Mouse (Mus musculus): ENCODE data around the gene Sptan1.

Sptan1 gene

GRCm38 (mm10) chr2:29965250-29965843 is at the start of gene Sptan1:
Gene Sptan1 (plus strand): TSS chr2:29965560.
- DNase-seq = peak; percentile 99

DNA sequence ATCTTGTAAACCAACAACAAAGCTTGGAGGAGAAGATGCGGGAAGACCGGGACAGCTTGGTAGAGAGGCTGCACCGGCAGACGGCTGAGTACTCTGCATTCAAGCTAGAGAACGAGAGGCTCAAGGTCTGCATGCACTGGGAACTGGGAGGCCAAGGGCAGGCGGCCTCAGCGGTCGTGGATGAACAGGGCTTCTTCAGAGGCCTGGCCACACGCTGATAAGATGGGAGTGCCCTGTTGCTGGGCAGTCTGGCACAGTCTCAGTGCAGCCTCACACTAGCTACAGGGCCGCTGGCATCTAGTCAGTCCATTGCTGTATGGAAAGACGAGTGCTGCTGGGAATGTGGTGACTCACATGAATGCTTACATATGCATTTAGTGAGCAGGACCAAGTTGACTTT is 47.7 kb upstream of the Sptan1 start:
- DNase-seq = no peak

DNA sequence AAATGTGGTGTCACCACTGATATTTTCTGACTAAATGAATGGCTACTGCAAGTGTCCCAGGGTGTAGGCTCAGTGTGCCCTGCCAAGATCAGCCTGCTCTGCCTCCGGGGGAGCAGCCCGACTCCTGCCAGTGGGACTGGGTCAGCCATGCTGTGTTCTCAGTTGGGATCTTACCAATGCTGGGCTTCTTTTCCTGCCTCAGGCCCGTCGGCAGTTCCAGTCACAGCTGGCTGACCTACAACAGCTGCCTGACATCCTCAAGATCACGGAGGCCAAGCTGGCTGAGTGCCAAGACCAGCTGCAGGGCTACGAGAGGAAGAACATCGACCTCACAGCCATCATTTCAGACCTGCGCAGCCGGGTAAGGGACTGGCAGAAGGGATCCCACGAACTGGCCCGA is 43.3 kb upstream of the Sptan1 start:
- peak; percentile 16 for DNase-seq

DNA sequence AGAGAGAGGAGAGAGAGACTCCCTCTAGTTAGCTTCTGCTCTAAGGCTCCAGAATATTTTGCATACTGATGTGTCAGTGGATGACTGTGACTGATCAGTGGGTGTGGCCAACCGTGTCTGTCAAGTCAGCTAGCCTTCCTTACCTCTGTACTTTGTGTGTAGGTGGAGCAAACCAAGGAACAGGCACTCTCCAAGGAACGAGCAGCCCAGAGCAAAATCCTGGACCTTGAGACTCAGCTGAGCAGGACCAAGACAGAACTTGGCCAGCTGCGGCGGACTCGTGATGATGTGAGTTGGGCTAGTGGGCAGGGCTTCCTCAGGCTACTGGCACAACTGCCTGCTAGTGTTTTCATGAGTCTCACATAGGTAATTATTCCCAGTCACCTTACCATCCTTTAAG is 38.8 kb upstream of the Sptan1 start:
- no peak for DNase-seq

- no peak for DNase-seq
Observed at GRCm38 (mm10) chr2:29930506-29930905, 34.9 kb upstream of the Sptan1 start.

GRCm38 (mm10) chr2:29931194-29931593 is 34.2 kb upstream of the Sptan1 start:
- no peak for DNase-seq

GRCm38 (mm10) chr2:29934906-29935599 is 30.3 kb upstream of the Sptan1 start, which contains the start of gene Gle1:
Gene Gle1 (plus strand): TSS chr2:29935426.
- DNase-seq = peak; percentile 99

- DNase-seq = no peak
Observed at GRCm38 (mm10) chr2:29940073-29940472, 25.3 kb upstream of the Sptan1 start.

- no peak for DNase-seq
Observed at GRCm38 (mm10) chr2:29940826-29941225, 24.5 kb upstream of the Sptan1 start.

DNA sequence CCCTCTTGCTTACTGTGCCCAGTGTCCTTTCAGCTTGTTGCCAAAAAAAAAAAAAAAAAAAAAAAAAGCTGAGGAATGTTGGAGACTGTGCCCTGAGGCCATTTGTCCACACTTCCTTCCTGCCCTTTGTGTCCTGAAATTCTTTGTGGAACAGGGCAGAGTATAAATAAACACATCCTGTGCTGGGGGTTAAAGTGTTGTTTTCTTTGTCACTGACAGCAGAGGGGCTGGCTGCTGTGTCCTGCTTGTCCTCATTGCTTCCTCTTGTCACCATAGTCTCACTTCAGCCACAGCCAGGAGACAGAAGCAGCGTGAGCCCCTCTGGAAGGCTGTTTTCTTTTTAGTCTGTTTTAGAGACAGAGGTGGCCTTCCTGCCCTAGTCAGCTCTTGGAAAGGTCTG is 20.6 kb upstream of the Sptan1 start:
- DNase-seq = no peak

DNA sequence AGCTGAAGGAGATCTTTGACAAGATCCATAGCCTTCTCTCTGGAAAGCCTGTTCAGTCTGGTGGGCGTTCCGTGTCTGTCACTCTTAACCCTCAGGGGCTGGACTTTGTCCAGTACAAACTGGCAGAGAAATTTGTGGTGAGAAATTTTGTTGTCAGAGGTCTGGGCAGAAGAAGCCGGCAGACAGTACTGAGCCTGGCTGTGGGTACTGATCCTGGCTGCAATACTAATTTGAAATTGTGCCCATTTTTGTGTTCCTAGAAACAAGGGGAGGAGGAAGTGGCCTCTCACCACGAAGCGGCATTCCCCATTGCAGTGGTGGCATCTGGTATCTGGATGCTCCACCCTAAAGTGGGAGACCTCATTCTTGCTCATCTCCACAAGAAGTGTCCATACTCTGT is 16.5 kb upstream of the Sptan1 start:
- DNase-seq = no peak

- DNase-seq = no peak
Observed at GRCm38 (mm10) chr2:29961246-29961645, 4.1 kb upstream of the Sptan1 start.

DNA sequence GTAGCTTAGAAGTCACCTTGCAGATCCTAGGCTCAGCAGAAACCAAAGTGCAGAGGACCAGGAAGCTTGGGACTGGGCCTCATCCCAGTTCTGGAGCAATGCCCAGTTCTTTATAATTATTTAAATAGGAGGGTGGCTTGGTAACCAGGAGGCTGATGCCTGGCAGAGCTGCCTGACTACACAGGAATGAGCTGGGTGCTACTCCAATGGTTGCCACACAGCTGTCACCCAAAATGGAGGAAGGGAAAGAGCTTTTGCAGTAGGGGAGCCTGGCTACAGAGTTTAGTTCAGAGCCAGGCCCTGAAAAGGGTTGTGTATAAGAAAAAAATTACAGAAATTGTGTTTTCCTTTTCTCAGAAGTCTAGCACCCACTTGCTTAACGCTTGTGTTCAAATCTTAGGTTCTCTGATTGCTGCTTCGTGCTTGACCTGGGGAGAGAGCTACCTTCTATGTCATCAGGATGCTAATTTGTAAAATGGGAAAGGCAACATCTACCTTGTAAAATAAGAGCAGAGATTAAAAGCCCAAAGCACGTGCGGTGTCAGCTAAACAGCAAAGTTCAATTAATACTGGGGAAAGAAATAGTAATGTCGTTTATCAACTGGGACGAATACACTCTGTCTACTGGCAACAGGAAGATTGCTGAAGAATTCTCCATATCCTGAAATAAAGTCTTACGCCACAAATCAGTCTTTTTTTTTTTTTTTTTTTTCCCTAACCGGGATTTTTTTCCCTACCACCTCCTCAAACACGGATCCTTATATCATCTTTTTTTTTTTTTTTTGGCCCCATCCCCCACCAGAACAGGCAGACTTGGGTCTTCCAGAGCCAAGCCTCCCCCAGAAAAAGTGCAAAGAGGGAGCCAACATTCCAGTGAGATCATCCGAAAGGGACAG is 758 bp upstream of the Sptan1 start:
- peak; percentile 14 for DNase-seq

- peak; percentile 84 for DNase-seq
Observed at GRCm38 (mm10) chr2:29965906-29966305, 546 bp downstream of the Sptan1 start.

DNA sequence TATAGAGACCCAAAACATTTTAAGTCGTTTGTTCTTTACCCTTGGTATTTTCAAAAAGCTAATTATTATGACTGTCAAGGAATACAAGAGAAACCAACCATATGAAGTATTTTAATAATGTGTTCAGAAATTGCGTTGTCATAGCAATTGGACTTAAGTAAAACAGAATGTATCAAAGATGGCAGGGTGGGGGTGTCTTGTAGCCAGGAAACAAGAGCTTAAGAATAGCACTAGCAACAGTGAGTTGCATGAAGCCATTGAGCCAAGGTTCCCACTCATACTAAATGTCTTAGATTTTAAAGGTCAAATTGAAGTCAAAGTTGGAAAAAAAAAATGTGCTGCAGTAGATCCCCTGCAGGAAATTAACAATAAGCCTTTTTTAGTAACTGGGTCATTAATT is 1.5 kb downstream of the Sptan1 start:
- no peak for DNase-seq

- no peak for DNase-seq
Observed at GRCm38 (mm10) chr2:29967768-29968167, 2.4 kb downstream of the Sptan1 start.

DNA sequence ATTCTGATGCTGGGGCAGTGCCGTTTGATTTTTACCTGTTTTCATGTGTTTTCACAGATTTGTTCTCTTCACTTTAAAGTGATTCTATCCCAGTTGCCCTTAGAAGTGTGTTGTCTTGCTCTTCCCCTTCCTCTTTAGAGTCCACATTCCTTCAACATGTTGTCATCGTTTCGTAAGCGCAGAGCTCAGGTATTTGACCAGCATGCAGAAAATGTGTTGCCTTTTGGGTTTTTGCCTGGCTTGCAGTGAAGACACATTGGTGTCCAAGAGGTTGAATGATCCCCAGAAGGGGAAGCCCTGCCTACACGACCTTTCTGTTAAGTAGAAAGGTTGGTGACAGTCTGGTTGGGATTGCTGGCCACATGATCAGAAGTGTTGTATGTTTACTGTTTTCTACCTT is 3.3 kb downstream of the Sptan1 start:
- no peak for DNase-seq

DNA sequence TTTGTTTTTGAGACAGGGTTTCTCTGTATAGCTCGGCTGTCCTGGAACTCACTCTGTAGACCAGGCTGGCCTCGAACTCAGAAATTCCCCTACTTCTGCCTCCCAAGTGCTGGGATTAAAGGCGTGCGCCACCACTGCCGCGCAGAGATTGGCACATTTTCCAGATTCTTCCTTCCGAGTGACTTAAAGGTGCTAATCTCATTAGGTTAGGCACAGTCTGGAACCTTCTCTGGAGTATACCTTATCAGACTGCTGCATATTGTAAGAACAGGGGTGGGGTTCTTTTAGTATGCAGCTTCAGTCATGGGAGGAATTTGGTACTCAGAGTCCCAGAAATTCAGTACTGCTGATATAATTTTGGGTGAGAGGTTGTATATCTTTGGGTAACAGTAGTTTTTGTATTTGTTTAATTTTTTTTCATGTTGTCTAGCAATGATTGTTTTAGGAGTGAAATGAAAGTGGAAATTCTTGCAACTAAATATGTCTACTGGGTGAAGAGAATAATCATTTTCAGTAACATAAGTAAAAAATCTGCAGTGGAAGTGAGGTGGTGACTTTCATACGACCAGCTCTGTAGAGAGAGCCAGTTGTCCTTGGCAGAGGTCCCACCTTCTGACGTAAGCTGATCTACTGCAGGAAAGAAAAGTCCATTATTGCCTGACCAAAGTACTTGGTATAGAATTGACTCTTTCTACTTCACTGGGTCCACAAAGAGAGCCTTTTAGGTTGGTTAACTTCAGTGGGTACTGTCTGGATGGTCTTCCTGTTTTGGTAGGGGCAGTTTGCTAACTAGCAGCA is 6.7 kb downstream of the Sptan1 start:
- no peak for DNase-seq

GRCm38 (mm10) chr2:29973525-29973924 is 8.2 kb downstream of the Sptan1 start:
- DNase-seq = no peak

DNA sequence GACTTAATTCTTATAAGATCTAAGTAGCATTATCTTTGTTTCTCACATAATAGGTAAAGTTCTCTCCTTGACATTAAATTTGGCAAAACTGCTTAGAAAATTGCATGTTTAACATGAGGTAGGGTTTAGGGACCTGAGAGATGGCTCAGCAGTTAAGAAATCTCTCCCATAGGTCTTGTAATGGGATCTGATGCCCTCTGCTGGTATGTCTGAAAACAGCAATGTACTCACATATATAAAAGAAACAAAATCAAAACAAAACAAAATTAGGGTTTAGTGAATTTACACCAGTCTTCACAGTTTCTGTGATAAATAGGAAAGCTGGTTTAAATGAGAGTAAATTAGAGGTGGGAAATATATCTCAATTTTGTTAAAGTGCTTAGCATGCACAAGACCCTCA is 11.9 kb downstream of the Sptan1 start:
- peak; percentile 52 for DNase-seq

DNA sequence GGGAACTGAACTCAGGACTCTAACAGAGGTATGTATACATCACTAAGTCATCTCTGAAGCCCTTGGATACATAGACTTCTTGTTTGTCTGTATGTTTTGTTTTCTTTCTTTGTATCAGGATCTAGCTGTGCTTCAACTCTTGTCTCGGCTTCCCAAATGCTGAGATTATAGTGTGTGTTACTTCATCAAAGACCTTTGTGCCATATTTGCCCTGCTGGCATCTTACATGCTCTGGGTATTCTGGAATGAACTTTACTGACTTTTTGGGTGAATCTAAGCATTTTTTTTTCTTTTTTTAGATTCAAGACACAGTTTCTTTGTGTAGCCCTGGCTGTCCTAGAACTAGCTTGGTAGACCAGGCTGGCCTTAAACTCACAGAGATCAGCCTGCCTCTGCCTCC is 15.3 kb downstream of the Sptan1 start:
- no peak for DNase-seq

DNA sequence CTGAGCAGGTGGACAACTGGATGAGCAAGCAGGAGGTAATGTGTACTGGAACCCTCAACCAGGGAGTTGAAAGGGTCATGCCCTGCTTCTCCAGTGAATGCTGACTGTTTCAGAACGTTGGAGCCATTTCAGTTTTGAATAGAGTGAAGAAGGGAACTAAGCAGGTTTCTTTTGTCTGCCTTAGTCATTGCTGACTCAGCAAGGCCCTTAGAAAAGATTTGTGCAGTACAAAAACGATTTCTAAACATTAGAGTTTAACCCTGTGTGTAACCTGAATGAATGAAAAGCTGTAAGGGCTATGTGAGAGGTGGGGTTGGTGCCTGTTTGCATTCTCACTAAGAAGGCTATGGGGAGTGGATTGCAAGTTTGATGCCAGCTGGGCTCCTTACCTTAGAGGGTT is 26.6 kb downstream of the Sptan1 start:
- DNase-seq = no peak

DNA sequence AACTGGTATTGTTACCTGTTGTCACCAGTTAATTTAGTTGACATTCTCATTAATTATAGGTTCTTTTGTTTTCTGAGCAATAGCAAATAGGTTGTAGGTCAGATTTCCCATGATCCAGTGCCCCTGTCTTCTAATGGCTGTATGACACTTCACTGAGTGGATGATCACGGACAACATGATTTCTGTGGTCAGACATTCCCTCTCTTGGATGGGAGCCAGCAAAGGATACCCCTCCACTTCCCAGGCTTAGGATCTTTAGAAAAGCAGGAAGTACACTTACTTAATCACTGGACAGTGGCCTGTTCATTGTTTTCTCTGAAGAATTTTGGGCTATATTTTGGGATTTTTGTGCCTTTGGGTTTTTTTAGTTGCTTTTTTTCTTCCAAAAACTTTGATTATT is 43.7 kb downstream of the Sptan1 start:
- no peak for DNase-seq

Data from thymus, postnatal 4 days (tissue).